Mouse (Mus musculus): ENCODE measurements around the gene Fgf22. TPM values are rescaled to one million over a fixed set of nuclear protein-coding genes. Genes with fewer than 3 reads are reported as not detected.

Gene Fgf22
- polyA plus RNA-seq, 1 experiment from 2014 or later = 0.18 TPM

DNA sequence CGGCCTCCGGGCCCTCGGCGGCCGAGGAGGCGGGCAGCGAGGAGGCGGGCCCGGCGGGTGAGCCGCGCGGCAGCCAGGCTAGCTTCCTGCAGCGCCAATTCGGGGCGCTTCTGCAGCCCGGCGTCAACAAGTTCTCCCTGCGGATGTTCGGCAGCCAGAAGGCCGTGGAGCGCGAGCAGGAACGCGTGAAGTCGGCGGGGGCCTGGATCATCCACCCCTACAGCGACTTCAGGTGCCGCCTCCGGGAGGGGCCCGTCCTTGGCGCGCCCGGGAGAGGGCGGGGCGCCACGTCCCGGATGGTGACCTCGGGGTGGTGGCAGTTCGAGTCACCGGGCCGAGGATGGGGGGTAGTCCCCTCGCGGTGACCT lies 37.9 kb upstream of the Fgf22 start:
- H3K4me3 ChIP-seq (ENCODE audit: low read depth, low read length) = peak overlapping the region; percentile 52
- H3K36me3 ChIP-seq (ENCODE audit: insufficient read depth, low read length) = no peaks in the 10 kb centered on the region
- DNase-seq (ENCODE audit: low spot score) (no peak), ATAC-seq (no peak)
- H3K4me2 ChIP-seq (replicated peaks; ENCODE audit: low read depth, low read length) = peak overlapping the region; percentile 82
- WGBS = under 1% methylated on average over 33 of the region's 44 CpGs
- H3K27ac ChIP-seq (ENCODE audit: low read length) = no peak overlapping the region
- H3K9me3 ChIP-seq (ENCODE audit: low read length) = no peaks in the 10 kb centered on the region
- no peak for TF ChIP-seq CTCF (IDR thresholded peaks at IDR 0.05)
- no peak for TF ChIP-seq EP300 (IDR thresholded peaks at IDR 0.05)
- no peak overlapping the region for H3K9ac ChIP-seq (replicated peaks; ENCODE audit: low read depth)
- H3K4me1 ChIP-seq (ENCODE audit: insufficient read depth, low read depth, low read length) = peaks cover 5% of the 10 kb centered on the region; the same call in 1 of the 2 replicates
- H3K27me3 ChIP-seq (replicated peaks; ENCODE audit: insufficient read depth, low read length) = peaks cover 40% of the 10 kb centered on the region

DNA sequence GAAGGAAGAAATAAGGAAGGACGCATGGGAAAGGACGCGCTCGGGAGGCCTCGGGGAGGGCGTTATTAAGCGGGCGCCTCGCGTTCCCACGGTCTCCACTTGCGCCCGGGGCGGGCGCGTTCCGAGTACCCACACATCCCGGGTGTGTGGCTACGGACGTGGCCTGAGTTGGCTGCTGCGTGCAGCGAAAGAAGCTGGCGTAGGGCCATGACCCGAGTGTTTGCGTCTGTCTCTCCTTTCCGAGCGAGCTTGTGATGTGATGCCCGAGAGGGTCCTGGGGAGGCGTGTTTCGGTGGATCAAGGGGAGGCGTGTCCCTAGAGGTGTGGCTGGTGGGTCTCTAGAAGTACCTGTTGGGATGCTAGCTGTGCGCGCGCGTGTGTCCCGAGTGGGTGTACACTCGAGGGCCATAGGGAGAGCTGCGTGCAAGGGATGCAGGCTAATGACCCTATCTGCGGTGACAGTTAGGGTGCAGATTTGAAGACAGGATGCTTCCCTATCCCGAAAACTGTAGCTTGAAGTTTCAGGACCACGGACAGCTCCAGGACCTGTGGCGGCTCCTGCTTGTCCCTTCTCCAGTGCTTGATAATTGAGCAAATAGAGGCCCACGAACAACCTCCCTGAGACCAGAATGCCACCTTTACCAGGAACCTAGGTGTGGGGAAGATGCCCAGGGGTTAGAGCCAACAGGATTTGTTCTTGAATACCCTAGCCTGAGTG lies 37.1 kb upstream of the Fgf22 start:
- no peak overlapping the region for H3K27ac ChIP-seq (ENCODE audit: low read length)
- no peak overlapping the region for H3K9ac ChIP-seq (replicated peaks; ENCODE audit: low read depth)
- WGBS = 3% methylated on average over 42 of the region's 43 CpGs
- no peaks in the 10 kb centered on the region for H3K36me3 ChIP-seq (ENCODE audit: insufficient read depth, low read length)
- DNase-seq (ENCODE audit: low spot score) (peak; percentile 84), ATAC-seq (no peak)
- H3K9me3 ChIP-seq (ENCODE audit: low read length) = no peaks in the 10 kb centered on the region
- H3K4me3 ChIP-seq (ENCODE audit: low read depth, low read length) = peak overlapping the region; percentile 52; the same call in 1 of the 2 replicates
- TF ChIP-seq EP300 (IDR thresholded peaks at IDR 0.05) (no peak), CTCF (IDR thresholded peaks at IDR 0.05) (no peak)
- H3K4me1 ChIP-seq (ENCODE audit: insufficient read depth, low read depth, low read length) = peaks cover 5% of the 10 kb centered on the region; the same call in 1 of the 2 replicates
- peak overlapping the region; percentile 82; the same call in 1 of the 2 replicates for H3K4me2 ChIP-seq (replicated peaks; ENCODE audit: low read depth, low read length)
- peaks cover 40% of the 10 kb centered on the region for H3K27me3 ChIP-seq (replicated peaks; ENCODE audit: insufficient read depth, low read length)

DNA sequence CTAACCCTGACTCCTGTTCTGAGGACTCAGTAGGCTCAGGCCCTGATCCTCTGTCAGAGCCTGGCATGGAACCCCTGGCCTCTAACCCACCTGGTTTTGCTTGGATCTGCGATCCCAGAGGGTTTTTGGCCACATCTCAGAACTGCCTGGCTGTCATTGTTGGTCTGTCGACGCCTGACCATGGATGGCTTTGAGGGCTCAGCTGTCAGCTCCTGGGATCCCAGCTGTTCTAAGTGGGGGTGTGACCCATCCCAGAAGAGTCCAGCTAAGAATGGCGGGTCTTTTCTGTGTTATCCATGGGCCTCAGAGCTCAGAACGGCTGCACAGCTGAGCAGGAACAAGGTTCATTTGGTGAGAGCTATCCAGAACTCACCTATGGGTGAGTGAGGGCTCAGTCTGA lies 33.8 kb upstream of the Fgf22 start:
- WGBS = 51% methylated on average over 5 of the region's 5 CpGs
- H3K4me1 ChIP-seq (ENCODE audit: insufficient read depth, low read depth, low read length) = peaks cover 5% of the 10 kb centered on the region; the same call in 1 of the 2 replicates
- H3K27ac ChIP-seq (ENCODE audit: low read length) = no peak overlapping the region
- DNase-seq (ENCODE audit: low spot score) (no peak), ATAC-seq (no peak)
- H3K9ac ChIP-seq (replicated peaks; ENCODE audit: low read depth) = no peak overlapping the region
- peaks cover 31% of the 10 kb centered on the region for H3K27me3 ChIP-seq (replicated peaks; ENCODE audit: insufficient read depth, low read length)
- no peaks in the 10 kb centered on the region for H3K36me3 ChIP-seq (ENCODE audit: insufficient read depth, low read length)
- TF ChIP-seq CTCF (IDR thresholded peaks at IDR 0.05) = no peak
- no peak for TF ChIP-seq EP300 (IDR thresholded peaks at IDR 0.05)
- no peak overlapping the region for H3K4me2 ChIP-seq (replicated peaks; ENCODE audit: low read depth, low read length)
- H3K9me3 ChIP-seq (ENCODE audit: low read length) = no peaks in the 10 kb centered on the region
- H3K4me3 ChIP-seq (ENCODE audit: low read depth, low read length) = no peak overlapping the region

DNA sequence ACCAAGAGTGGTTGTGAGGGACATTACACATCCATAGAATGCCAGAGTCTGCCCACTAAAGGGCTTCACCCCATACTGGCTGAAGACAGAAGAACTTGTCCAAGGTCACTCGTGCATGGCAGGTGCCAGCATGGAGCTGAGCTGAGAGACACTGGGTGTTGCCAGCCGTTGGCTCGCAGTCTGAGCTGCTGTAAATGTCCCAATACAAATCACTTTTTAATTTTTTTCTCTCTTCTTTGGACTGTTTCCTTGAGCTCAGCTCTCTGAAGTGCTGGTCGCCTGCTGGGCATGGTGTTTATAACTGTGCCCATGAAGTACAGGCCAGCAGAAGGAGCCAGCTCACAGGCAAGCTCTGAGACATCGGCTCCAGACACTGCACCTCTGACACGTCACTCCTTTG lies 31.8 kb upstream of the Fgf22 start:
- Histone ChIP-seq H3K27ac (ENCODE audit: low read length) (no peak overlapping the region), H3K4me3 (ENCODE audit: low read depth, low read length) (no peak overlapping the region), H3K4me2 (replicated peaks; ENCODE audit: low read depth, low read length) (no peak overlapping the region), H3K27me3 (replicated peaks; ENCODE audit: insufficient read depth, low read length) (peaks cover 12% of the 10 kb centered on the region), H3K9me3 (ENCODE audit: low read length) (no peaks in the 10 kb centered on the region), H3K36me3 (ENCODE audit: insufficient read depth, low read length) (no peaks in the 10 kb centered on the region), H3K9ac (replicated peaks; ENCODE audit: low read depth) (no peak overlapping the region), H3K4me1 (ENCODE audit: insufficient read depth, low read depth, low read length) (no peaks in the 10 kb centered on the region)
- ATAC-seq = no peak
- no peak for DNase-seq (ENCODE audit: low spot score)
- WGBS = 59% methylated on average over 6 of the region's 6 CpGs
- TF ChIP-seq CTCF (IDR thresholded peaks at IDR 0.05) (no peak), EP300 (IDR thresholded peaks at IDR 0.05) (no peak)

DNA sequence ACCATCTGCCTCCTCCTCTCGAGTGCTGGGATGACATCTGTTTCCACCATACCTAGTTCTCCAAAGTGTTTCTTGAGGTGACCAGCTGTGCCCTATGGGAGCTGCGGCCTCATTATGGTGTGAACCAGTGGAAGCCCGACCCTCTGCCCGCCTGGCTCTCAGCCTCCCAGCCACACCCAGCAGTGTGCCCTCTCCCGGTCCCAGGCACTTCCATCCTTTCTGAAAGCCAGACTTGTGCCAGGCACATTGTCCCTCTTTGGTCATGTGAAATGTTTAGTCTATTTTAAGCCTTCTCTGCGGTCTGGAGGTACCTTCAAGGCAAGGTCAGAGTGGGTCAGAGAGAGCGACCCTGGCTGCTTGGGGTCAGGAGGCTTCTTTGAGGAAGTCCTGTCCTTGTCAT lies 31.2 kb upstream of the Fgf22 start:
- 77% methylated on average over 7 of the region's 7 CpGs for WGBS

DNA sequence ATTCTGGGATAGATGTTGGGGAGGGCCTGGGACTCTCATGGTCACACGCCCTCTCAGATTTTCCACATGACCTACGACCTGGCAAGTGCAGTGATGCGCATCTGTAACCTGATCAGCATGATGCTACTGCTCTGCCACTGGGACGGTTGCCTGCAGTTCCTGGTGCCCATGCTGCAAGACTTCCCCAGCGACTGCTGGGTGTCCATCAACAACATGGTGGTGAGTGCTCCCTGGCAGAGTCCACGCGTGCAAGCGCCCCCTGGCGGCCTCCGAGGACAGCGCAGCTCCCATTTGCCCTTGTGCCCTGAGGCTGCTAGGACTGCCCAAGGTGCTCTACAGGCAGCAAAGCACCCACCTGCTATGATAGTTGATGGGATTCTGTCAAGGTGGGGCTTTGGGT lies 28.8 kb upstream of the Fgf22 start:
- H3K27ac ChIP-seq (ENCODE audit: low read length) = no peak overlapping the region
- no peaks in the 10 kb centered on the region for H3K4me1 ChIP-seq (ENCODE audit: insufficient read depth, low read depth, low read length)
- no peaks in the 10 kb centered on the region for H3K36me3 ChIP-seq (ENCODE audit: insufficient read depth, low read length)
- ATAC-seq (peak; percentile 52; the same call in 1 of the 2 replicates), DNase-seq (ENCODE audit: low spot score) (peak; percentile 49)
- 41% methylated on average over 11 of the region's 11 CpGs for WGBS
- H3K27me3 ChIP-seq (replicated peaks; ENCODE audit: insufficient read depth, low read length) = no peaks in the 10 kb centered on the region
- H3K9ac ChIP-seq (replicated peaks; ENCODE audit: low read depth) = no peak overlapping the region
- no peak overlapping the region for H3K4me3 ChIP-seq (ENCODE audit: low read depth, low read length)
- TF ChIP-seq EP300 (IDR thresholded peaks at IDR 0.05) = no peak
- TF ChIP-seq CTCF (IDR thresholded peaks at IDR 0.05) = peak; percentile 77
- H3K9me3 ChIP-seq (ENCODE audit: low read length) = no peaks in the 10 kb centered on the region
- H3K4me2 ChIP-seq (replicated peaks; ENCODE audit: low read depth, low read length) = no peak overlapping the region

More for the DNA sequence above, 31.2 kb upstream of the Fgf22 start:
- DNase-seq (ENCODE audit: low spot score) = no peak
- ATAC-seq = no peak
- no peak overlapping the region for H3K4me3 ChIP-seq (ENCODE audit: low read depth, low read length)
- H3K9ac ChIP-seq (replicated peaks; ENCODE audit: low read depth) = no peak overlapping the region
- no peak for TF ChIP-seq CTCF (IDR thresholded peaks at IDR 0.05)
- TF ChIP-seq EP300 (IDR thresholded peaks at IDR 0.05) = no peak
- 0 out of 2 replicates have a peak, but pooled peaks cover 6% of the 10 kb centered on the region for H3K27me3 ChIP-seq (replicated peaks; ENCODE audit: insufficient read depth, low read length)
- H3K9me3 ChIP-seq (ENCODE audit: low read length) = no peaks in the 10 kb centered on the region
- no peak overlapping the region for H3K4me2 ChIP-seq (replicated peaks; ENCODE audit: low read depth, low read length)
- H3K4me1 ChIP-seq (ENCODE audit: insufficient read depth, low read depth, low read length) = no peaks in the 10 kb centered on the region
- no peak overlapping the region for H3K27ac ChIP-seq (ENCODE audit: low read length)
- H3K36me3 ChIP-seq (ENCODE audit: insufficient read depth, low read length) = no peaks in the 10 kb centered on the region

Measured in lung, postnatal 0 days (tissue).